Mouse (Mus musculus) stomach, postnatal 0 days (tissue): Measurements from ENCODE around the gene Atp6v1b1.

Source experiments
- CTCF ChIP-seq: IDR thresholded peaks from 2 replicates; pipeline ENCODE4 v1.5.1; 2016; ENCODE audit warnings: antibody characterized with exemption, low read depth, mild to moderate bottlenecking, moderate library complexity
- EP300 ChIP-seq: optimal IDR thresholded peaks from 2 replicates; pipeline ENCODE3; 2016; ENCODE audit warnings: antibody characterized with exemption

DNA sequence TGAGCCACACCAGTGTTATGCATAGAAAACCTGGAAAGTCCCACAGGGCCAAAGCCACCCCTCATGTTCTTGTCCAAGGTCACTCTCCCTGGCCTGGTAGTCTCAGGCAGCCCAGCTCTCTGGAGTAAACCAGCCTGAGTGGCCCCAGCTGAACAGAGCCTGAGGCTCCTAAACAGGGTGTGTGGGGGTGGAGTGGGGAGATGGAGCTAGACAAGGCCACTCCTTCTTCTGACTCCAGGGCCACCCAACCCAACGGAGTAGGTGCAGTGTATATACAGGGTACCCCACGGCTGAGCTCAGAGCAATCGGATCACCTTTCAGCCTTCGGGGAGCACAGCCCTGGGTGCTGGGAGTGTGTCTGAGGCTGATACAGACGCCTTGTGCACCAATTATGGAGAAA is 1.3 kb downstream of the Atp6v1b1 start:
- TF ChIP-seq CTCF = no peak
- TF ChIP-seq EP300 = no peak
